Mouse (Mus musculus) layer of hippocampus, adult 2 months (tissue): ENCODE measurements around the gene Diaph2. TPM values are rescaled to one million over a fixed set of nuclear protein-coding genes. Genes with fewer than 3 reads are reported as not detected.

Experiments
- DNase-seq, 2 experiments: peaks; one replicate each; pipeline ENCODE4 v3.0.0; 2022; ENCODE audit warnings: low spot score in 2 of 2
- H3K27ac ChIP-seq: fragments of 200-600 bp; 2 replicates; pipeline ENCODE4 v1.8.1; 2022
- H3K4me3 ChIP-seq: fragments of 200-600 bp; 2 replicates; pipeline ENCODE4 v1.8.1; 2022; ENCODE audit warnings: mild to moderate bottlenecking
- CTCF ChIP-seq: fragments of 200-600 bp; conservative IDR thresholded peaks from 2 replicates; pipeline ENCODE4 v1.8.1; 2022; ENCODE audit warnings: antibody characterized with exemption, mild to moderate bottlenecking, moderate library complexity
- long read RNA-seq, 2 experiments: library from polyadenylated mRNA; stranded (forward); transcript quantifications; one replicate each; pipeline ENCODE4 v2.0.0; 2021; ENCODE audit warnings: borderline mapping rate in 2 of 2
- total RNA-seq, 2 experiments: library from RNA; stranded (reverse); gene quantifications; 2 replicates each; pipeline ENCODE4 v1.2.3; 2021

Diaph2 gene
- 10 to 100 TPM; 25.8 to 30.5 TPM for total RNA-seq
- long read RNA-seq, experiment 1, partial matches to known transcripts, result 0 of 3 reads
- long read RNA-seq, experiment 1, other reads (novel, unspliced or antisense), result 3 of 3 reads
- long read RNA-seq, experiment 2, result 0 reads

- peak within 1 kb of the TSS; percentile 87 for H3K27ac ChIP-seq
Observed at GRCm38 (mm10) chrX:129749571-129750061, at the start of gene Diaph2. TSS of gene Diaph2 (plus strand) at chrX:129749742.

GRCm38 (mm10) chrX:129701634-129702312 lies 47.8 kb upstream of the Diaph2 start:
- no peak for TF ChIP-seq CTCF

More at GRCm38 (mm10) chrX:129749571-129750061, at the start of gene Diaph2:
- TF ChIP-seq CTCF, result peak; percentile 40
- peak within 1 kb of the TSS; percentile 67 for H3K4me3 ChIP-seq
- DNase-seq, result peak; percentile 61 to 75

GRCm38 (mm10) chrX:129709656-129710055 lies 39.9 kb upstream of the Diaph2 start:
- Histone ChIP-seq H3K4me3 (no peak overlapping the region), H3K27ac (no peak overlapping the region)
- no peak for DNase-seq
- no peak for TF ChIP-seq CTCF

More at GRCm38 (mm10) chrX:129701634-129702312, 47.8 kb upstream of the Diaph2 start:
- Histone ChIP-seq H3K4me3 (no peak overlapping the region), H3K27ac (no peak overlapping the region)
- no peak for DNase-seq

GRCm38 (mm10) chrX:129728717-129729220 lies 20.8 kb upstream of the Diaph2 start:
- TF ChIP-seq CTCF, result no peak
- DNase-seq, result no peak
- no peak overlapping the region for H3K27ac ChIP-seq
- no peak overlapping the region for H3K4me3 ChIP-seq

GRCm38 (mm10) chrX:129736562-129736961 lies 13.0 kb upstream of the Diaph2 start:
- Histone ChIP-seq H3K27ac (no peak overlapping the region), H3K4me3 (no peak overlapping the region)
- TF ChIP-seq CTCF, result no peak
- no peak for DNase-seq

- DNase-seq, result no peak
- no peak for TF ChIP-seq CTCF
- no peak overlapping the region for H3K4me3 ChIP-seq
- no peak overlapping the region for H3K27ac ChIP-seq
Observed at GRCm38 (mm10) chrX:129739226-129739625, 10.3 kb upstream of the Diaph2 start.

GRCm38 (mm10) chrX:129742981-129743380 lies 6.6 kb upstream of the Diaph2 start:
- no peak for TF ChIP-seq CTCF
- Histone ChIP-seq H3K4me3 (no peak overlapping the region), H3K27ac (no peak overlapping the region)
- no peak for DNase-seq

- Histone ChIP-seq H3K27ac (no peak overlapping the region), H3K4me3 (no peak overlapping the region)
- TF ChIP-seq CTCF, result no peak
- DNase-seq, result no peak
Observed at GRCm38 (mm10) chrX:129745976-129746375, 3.6 kb upstream of the Diaph2 start.

GRCm38 (mm10) chrX:129749102-129749501 lies 440 bp upstream of the Diaph2 start:
- Histone ChIP-seq H3K27ac (peak overlapping the region; percentile 87; the same call in 1 of the 2 replicates), H3K4me3 (peak overlapping the region; percentile 67)
- no peak for TF ChIP-seq CTCF
- DNase-seq, result no peak

GRCm38 (mm10) chrX:129750094-129750569 lies 590 bp downstream of the Diaph2 start:
- peak overlapping the region; percentile 67 for H3K4me3 ChIP-seq
- DNase-seq, result peak; percentile 7 to 18
- no peak for TF ChIP-seq CTCF
- H3K27ac ChIP-seq, result peak overlapping the region; percentile 87

GRCm38 (mm10) chrX:129750606-129751005 lies 1.1 kb downstream of the Diaph2 start:
- DNase-seq, result no peak
- no peak for TF ChIP-seq CTCF
- peak overlapping the region; percentile 87; the same call in 1 of the 2 replicates for H3K27ac ChIP-seq
- H3K4me3 ChIP-seq, result peak overlapping the region; percentile 67

- no peak overlapping the region for H3K4me3 ChIP-seq
- TF ChIP-seq CTCF, result no peak
- no peak for DNase-seq
- no peak overlapping the region for H3K27ac ChIP-seq
Observed at GRCm38 (mm10) chrX:129756606-129757005, 7.1 kb downstream of the Diaph2 start.

- no peak for DNase-seq
- TF ChIP-seq CTCF, result no peak
- no peak overlapping the region for H3K27ac ChIP-seq
- no peak overlapping the region for H3K4me3 ChIP-seq
Observed at GRCm38 (mm10) chrX:129762649-129763048, 13.1 kb downstream of the Diaph2 start.
